Mouse (Mus musculus): Measurements from ENCODE around the gene Sod2. TPM values are rescaled to one million over a fixed set of nuclear protein-coding genes. Genes with fewer than 3 reads are reported as not detected.
A peak's percentile ranks its signal among the peaks of the same experiment; 100 is the strongest.
"Not testable (repeated sequence)": the region's sequence is repeated elsewhere in the genome, so short reads cannot be mapped to it uniquely, and the experiment has no call there.

Gene Sod2
- polyA plus RNA-seq (2012; rRNA removed): 172 and 204 TPM in 2 replicates

DNA sequence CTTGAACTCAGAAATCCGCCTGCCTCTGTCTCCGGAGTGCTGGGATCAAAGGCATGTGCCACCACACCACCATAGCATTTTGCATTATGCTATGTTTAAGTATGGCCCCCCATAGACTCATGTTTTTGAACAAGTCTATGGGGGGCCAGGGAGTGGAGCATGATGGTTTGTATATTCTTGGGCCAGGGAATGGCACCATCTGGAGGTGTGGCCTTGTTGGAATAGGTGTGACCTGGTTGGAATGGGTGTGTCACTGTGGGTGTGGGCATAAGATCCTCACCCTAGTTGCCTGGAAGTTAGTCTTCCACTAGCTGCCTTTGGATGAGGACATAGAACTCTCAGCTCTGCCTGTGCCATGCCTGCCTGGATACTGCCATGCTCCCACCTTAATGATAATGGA, at the start of gene Sod2:
Sod2 (plus strand) TSS at position 301 of the 400 bp plus-strand sequence.
- DNase-seq (ENCODE audit: low spot score): not testable (repeated sequence)

DNA sequence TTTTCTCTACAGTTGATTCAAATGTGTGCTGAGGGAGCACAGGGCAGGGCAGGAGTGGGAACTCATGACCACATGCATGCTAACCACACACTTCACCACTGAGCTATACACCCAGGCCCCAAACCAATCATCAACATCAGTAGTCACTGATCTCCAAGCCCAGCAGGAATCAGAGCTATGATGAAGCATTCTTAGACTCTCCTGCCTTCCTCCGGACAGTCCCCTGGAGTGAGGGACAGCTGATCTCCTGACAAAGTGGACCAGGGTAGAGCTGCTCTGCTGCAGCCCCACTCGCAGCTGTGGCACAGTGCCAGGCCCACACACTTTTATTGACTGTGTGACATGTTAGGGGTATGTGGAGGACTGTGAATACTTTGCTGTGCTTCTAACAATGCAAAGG, 47.3 kb upstream of the Sod2 start:
- DNase-seq (ENCODE audit: low spot score): not testable (repeated sequence)

DNA sequence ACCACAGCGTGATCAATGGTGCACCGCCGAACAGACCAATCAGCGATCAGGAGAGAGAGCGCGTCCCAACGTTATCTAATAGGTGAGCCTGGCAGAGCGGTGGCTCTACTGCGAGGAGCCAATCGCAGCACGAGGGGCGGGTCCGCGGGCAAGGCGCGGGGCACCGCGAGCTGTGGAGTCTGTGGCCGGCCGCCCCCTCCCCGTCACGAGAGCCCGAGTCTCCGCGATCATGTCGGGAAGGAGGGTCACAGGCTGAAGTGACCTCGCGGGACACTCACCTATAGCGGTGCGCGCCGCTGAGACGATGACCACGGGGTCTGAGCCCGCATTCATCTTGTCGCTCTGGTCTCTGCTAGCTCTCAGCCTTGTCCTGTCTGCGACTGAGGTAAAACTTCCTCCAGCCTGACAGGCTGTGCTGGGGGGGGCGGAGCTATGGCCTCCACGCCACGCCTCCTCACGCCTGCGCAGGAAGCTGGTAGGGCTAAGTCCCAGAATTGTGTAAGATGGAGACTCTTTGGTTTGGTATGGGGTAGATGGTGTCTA, 46.2 kb upstream of the Sod2 start, which contains the start of gene Acat2:
Acat2 (minus strand) TSS at position 417 of the 543 bp plus-strand sequence.
- DNase-seq (ENCODE audit: low spot score): peak; percentile 88

- DNase-seq (ENCODE audit: low spot score): no peak
Observed at GRCm38 (mm10) chr17:12963476-12963875, 43.2 kb upstream of the Sod2 start.

- DNase-seq (ENCODE audit: low spot score): no peak
Observed at GRCm38 (mm10) chr17:12967173-12967572, 39.5 kb upstream of the Sod2 start.

GRCm38 (mm10) chr17:12973851-12974250, 32.8 kb upstream of the Sod2 start:
- DNase-seq (ENCODE audit: low spot score): no peak

DNA sequence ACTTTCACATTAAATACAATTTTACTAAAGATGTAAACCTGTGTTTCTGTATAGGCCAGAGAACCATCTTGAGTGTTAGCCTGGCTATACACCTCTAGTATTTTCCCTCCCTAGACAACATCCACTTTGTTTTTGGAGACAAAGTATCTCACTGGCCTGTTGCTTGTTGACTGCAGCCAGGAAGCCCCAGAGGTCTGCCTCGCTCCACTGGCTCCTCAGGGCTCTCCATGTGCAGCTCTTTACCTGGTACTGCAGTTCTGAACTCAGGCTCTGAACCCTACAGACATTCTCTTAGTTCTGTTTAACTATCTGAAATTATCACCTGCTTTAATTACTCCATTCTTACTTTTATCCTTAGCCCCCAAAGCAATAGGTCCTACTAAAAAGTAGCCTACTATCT, 28.1 kb upstream of the Sod2 start:
- no peak for DNase-seq (ENCODE audit: low spot score)

DNA sequence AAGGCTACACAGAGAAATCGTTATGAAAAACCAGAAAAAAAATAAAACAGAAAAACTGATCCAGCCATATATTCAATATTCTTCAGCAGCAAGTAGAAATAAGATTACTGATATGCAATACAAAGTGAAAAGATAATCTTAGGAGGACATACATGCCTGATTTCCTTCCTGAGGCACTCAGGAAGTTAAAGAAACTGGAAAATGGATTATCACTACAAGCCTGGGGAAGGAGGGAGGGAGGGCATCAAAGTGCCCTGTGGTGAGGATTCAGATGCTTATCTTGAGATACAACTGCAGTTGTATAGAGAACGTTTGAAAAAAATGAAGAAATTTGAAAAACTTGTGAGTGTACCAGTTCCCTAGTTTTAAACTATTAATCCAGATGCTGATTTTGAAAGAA, 22.7 kb upstream of the Sod2 start:
- DNase-seq (ENCODE audit: low spot score): no peak

DNA sequence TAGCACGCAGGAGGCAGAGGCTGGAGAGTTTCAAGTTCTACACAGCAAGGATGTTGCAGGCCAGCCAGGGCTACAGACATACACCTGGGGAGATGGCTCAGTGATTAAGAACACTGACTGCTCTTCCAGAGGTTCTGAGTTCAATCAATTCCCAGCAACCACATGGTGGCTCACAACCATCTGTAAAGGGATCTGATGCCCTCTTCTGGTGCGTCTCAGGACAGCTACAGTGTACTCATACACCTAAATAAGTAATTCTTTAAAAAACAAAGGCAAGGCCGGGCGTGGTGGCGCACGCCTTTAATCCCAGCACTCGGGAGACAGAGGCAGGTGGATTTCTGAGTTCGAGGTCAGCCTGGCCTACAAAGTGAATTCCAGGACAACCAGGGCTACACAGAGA, 18.6 kb upstream of the Sod2 start:
- not testable (repeated sequence) for DNase-seq (ENCODE audit: low spot score)

DNA sequence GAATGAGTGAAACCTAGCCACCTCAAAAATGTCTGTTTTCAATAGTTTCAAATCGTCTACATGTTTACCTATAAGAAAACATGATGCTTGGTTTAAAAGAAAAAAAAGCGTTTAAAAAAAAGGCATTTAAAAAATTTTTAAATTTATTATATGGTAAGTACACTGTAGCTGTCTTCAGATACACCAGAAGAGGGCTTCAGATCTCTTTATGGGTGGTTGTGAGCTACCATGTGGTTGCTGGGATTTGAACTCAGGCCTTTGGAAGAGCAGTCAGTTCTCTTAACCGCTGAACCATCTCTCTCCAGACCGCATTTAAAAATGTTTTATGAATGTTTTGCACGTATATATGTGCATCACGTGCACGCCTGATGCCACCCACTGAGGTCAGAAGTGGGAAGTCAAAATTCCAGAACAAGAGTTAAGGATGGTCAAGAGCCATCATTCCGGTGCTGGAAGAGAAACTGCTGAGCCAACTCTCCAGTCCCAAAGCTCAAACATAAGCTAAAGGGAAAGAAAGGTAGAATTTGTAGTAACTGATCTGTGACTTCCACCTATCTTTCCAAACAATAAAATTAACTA, 16.0 kb upstream of the Sod2 start:
- no peak for DNase-seq (ENCODE audit: low spot score)

DNA sequence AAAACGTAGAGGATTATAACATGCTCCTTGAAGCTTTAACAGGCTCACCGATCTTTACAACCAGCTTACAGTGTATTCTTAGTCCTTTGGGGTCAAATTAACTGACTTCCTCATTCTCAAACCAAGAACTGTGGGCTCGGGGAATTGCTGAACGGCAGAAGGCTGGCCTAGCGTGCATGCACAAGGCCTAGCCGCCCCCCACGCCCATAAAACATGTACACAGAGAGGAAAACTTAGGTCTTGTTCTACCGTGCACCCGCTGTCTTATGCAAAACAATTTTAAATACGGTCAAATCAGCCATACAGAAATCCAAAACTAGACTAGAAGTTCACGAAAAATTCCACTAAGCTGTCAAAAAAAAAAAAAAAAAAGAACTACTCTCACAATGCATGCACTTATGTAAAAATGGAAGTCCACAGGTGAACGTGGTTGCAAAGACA, 15.4 kb upstream of the Sod2 start:
- no peak for DNase-seq (ENCODE audit: low spot score)

GRCm38 (mm10) chr17:12991635-12992358, 14.8 kb upstream of the Sod2 start:
- peak; percentile 95 for DNase-seq (ENCODE audit: low spot score)

DNA sequence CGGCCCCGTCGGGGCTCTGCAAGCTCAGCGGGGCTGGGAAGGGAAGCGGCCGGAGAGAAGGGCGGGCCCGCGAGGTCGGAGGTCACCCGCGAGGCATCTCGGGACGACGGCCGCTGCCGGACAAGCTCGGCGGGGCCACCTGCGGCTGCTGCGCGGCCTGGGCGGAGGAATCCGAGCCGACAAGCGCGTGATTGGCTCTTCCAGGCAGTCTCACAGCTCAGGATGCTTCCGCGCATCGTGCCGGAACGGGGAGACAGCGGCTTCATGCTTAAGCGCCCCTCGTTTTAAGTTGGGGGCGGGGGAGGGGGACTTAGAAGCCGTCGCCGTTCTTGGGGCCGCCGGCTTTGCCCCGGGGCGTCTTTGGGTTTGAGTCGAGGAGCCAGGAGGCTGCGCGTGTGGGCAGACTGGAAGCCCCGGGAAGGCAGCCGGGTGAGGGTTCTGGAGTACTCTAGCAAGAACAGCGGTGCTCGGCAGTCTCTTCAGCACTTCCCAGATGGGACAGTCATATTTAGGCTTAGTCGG, 14.1 kb upstream of the Sod2 start:
- peak; percentile 98 for DNase-seq (ENCODE audit: low spot score)

GRCm38 (mm10) chr17:12994069-12994468, 12.6 kb upstream of the Sod2 start, which contains the start of gene Wtap:
Wtap (minus strand) TSS chr17:12994169.
- DNase-seq (ENCODE audit: low spot score): no peak

- no peak for DNase-seq (ENCODE audit: low spot score)
Observed at GRCm38 (mm10) chr17:12996345-12996744, 10.3 kb upstream of the Sod2 start.

GRCm38 (mm10) chr17:12997890-12998289, 8.8 kb upstream of the Sod2 start:
- DNase-seq (ENCODE audit: low spot score): no peak

GRCm38 (mm10) chr17:12999069-12999468, 7.6 kb upstream of the Sod2 start:
- no peak for DNase-seq (ENCODE audit: low spot score)

DNA sequence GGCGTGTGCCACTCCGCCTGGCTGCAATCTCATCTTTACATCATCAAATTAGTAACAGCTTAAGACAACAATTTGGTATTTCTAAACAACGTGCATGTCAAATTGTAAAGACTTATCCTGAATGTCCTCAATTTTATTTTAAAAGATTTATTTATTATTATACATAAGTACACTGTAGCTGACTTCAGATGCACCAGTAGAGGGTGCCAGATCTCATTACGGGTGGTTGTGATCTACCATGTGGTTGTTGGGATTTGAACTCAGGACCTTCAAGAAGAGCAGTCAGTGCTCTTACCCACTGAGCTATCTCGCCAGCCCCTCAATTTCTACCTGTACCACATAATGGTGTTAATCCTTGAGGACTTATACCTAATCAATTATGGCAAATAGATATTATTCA, 4.4 kb upstream of the Sod2 start:
- DNase-seq (ENCODE audit: low spot score): not testable (repeated sequence)

DNA sequence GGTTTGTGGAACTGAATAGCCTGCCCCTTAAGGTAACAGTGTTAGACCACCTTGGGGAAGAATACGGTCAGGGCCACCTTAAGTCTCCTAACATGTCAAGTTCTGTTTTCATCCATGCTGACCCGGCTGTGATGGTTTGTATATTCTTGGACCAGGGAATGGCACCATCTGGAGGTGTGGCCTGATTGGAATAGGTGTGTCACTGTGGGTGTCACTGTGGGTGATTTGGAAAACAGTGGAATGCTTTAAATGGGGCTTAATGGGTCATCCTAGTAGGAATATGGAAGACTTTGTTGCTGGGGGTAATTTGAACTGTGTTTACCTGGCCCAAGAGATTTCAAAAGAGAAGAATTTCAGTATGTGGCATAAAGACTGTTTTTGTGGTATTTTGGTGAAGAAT, 2.2 kb upstream of the Sod2 start:
- DNase-seq (ENCODE audit: low spot score): not testable (repeated sequence)

- DNase-seq (ENCODE audit: low spot score): no peak
Observed at GRCm38 (mm10) chr17:13006984-13007383, 338 bp downstream of the Sod2 start.

DNA sequence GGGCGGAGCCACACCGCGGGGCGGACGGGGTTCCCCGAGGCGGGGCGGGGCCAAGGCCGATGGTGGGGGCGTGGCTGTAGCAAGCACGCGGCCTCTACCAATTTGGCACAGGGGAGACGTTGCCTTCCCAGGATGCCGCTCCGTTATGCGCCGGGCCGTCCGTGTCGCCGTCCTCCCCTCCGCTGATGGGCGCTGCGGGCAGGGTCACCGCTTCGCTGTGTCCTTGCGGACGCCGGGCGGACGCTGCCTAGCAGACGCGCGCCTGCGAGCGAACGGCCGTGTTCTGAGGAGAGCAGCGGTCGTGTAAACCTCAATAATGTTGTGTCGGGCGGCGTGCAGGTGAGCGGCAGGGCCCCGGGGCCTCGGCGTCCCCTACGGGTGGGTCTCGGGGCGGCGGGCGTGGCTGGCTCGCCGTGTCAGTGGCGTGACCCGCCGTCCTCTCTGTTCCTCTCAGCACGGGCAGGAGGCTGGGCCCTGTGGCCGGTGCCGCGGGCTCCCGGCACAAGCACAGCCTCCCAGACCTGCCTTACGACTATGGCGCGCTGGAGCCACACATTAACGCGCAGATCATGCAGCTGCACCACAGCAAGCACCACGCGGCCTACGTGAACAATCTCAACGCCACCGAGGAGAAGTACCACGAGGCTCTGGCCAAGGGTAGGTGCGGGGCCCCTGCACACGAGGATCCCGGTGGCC, 1.2 kb downstream of the Sod2 start:
- peak; percentile 97 for DNase-seq (ENCODE audit: low spot score)

GRCm38 (mm10) chr17:13008528-13008927, 1.9 kb downstream of the Sod2 start:
- DNase-seq (ENCODE audit: low spot score): no peak
